Mouse (Mus musculus) myocyte (in vitro differentiated cells): Measurements from ENCODE around the gene Olfr1349. TPM values are rescaled to one million over a fixed set of nuclear protein-coding genes. Genes with fewer than 3 reads are reported as not detected.
"Not testable (repeated sequence)": the region's sequence is repeated elsewhere in the genome, so short reads cannot be mapped to it uniquely, and the experiment has no call there.

Experiments used
- H3K27me3 ChIP-seq: one replicate; pipeline ENCODE4 v1.6.1; 2011; ENCODE audit not compliant: control insufficient read depth, insufficient read depth, insufficient read length
- H3K36me3 ChIP-seq: one replicate; pipeline ENCODE4 v1.6.1; 2011; ENCODE audit not compliant: control insufficient read depth, insufficient read depth
- H3K4me2 ChIP-seq: one replicate; pipeline ENCODE4 v1.6.1; 2011; ENCODE audit warnings: low read depth, control low read depth
- H3K4me3 ChIP-seq: one replicate; pipeline ENCODE4 v1.5.1; 2011; ENCODE audit warnings: mild to moderate bottlenecking, control low read depth, moderate library complexity
- H3K79me2 ChIP-seq: one replicate; pipeline ENCODE4 v1.6.1; 2011; ENCODE audit not compliant: control insufficient read depth, insufficient read depth
- H3ac ChIP-seq: one replicate; pipeline ENCODE4 v1.6.1; 2011; ENCODE audit not compliant: control insufficient read depth, insufficient read length
- CEBPB ChIP-seq: IDR thresholded peaks from 2 replicates; pipeline ENCODE4 v1.6.1; 2011; ENCODE audit warnings: mild to moderate bottlenecking, moderate library complexity; ENCODE audit not compliant: poor library complexity, insufficient read depth, severe bottlenecking
- E2F4 ChIP-seq: IDR thresholded peaks from one replicate; pipeline ENCODE4 v1.6.1; 2011; ENCODE audit warnings: mild to moderate bottlenecking, control low read depth, moderate library complexity; ENCODE audit not compliant: insufficient read depth
- MAX ChIP-seq: IDR thresholded peaks from one replicate; pipeline ENCODE4 v1.6.1; 2011; ENCODE audit warnings: low read depth, mild to moderate bottlenecking, control low read depth
- MYOD1 ChIP-seq, 3 experiments: IDR thresholded peaks; one replicate each; pipeline ENCODE4 v1.6.1; 2011; ENCODE audit warnings: control low read depth in 2 of 3, low read depth in 2 of 3, mild to moderate bottlenecking in 2 of 3, moderate library complexity in 1 of 3; ENCODE audit not compliant: insufficient read length in 2 of 3, control insufficient read depth in 1 of 3
- MYOG ChIP-seq, 3 experiments: IDR thresholded peaks; one replicate each; pipeline ENCODE4 v1.6.1; 2011; ENCODE audit warnings: control low read depth in 2 of 3, low read depth in 2 of 3, mild to moderate bottlenecking in 2 of 3; ENCODE audit not compliant: insufficient read length in 2 of 3, control insufficient read depth in 1 of 3, insufficient read depth in 1 of 3
- POLR2A ChIP-seq: IDR thresholded peaks from one replicate; pipeline ENCODE4 v1.6.1; 2011; ENCODE audit warnings: low read depth, mild to moderate bottlenecking, control low read depth, moderate library complexity; ENCODE audit not compliant: insufficient read length
- POLR2AphosphoS2 ChIP-seq: IDR thresholded peaks from one replicate; pipeline ENCODE4 v1.6.1; 2011; ENCODE audit warnings: low read depth, control low read depth; ENCODE audit not compliant: insufficient read length
- REST ChIP-seq: IDR thresholded peaks from one replicate; pipeline ENCODE4 v1.6.1; 2011; ENCODE audit warnings: mild to moderate bottlenecking, control low read depth, moderate library complexity; ENCODE audit not compliant: insufficient read depth, insufficient read length
- SRF ChIP-seq: IDR thresholded peaks from one replicate; pipeline ENCODE4 v1.6.1; 2011; ENCODE audit warnings: low read depth; ENCODE audit not compliant: control insufficient read depth, insufficient read length
- TCF12 ChIP-seq: IDR thresholded peaks from one replicate; pipeline ENCODE4 v1.6.1; 2011; ENCODE audit warnings: mild to moderate bottlenecking, control low read depth; ENCODE audit not compliant: poor library complexity, insufficient read depth, severe bottlenecking
- TCF3 ChIP-seq: IDR thresholded peaks from one replicate; pipeline ENCODE4 v1.6.1; 2011; ENCODE audit warnings: low read depth, control low read depth; ENCODE audit not compliant: insufficient read length
- USF1 ChIP-seq: IDR thresholded peaks from one replicate; pipeline ENCODE4 v1.6.1; 2011; ENCODE audit warnings: low read depth, mild to moderate bottlenecking, control low read depth, moderate library complexity
- polyA plus RNA-seq: library from polyadenylated mRNA; unstranded; fragments of >200 nt; fragmentation: generic; extraction: Trizol; gene quantifications from one replicate; pipeline ENCODE4 v1.2.1, GENCODE M21; 2012; ENCODE audit warnings: missing spikeins

Olfr1349 gene
- polyA plus RNA-seq, 1 experiment = 0.06 TPM

DNA sequence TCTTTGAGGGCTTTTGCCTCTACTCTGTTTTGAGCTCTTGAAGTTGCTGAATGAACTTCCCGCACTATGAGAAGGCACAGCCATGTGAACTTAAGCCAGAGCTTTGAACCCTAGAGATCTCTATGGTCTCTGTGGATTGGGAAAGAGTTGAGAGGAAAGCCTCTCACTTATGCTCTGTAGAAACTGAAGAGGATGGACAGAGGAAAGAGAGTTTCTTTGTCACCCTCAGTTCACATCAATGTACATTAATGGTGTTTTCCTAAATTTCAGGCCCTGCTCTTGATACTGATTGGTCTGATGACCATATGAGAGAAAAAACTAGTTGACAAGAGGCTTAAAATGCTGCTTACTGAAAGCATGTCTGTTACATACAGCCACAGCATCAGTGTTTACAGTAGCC lies 14.1 kb downstream of the Olfr1349 start, which contains the start of gene Olfr1348:
Gene Olfr1348, minus strand, starts transcription at position 101 of the 400 bp plus-strand sequence.
- no peaks in the 10 kb centered on the region for H3K36me3 ChIP-seq
- H3K27me3 ChIP-seq = no peaks in the 10 kb centered on the region
- TF ChIP-seq E2F4 (no peak), SRF (no peak), CEBPB (no peak), TCF12 (no peak), MAX (no peak), MYOG (IDR thresholded peaks at IDR 0.05; ENCODE audit: control insufficient read depth in 1 of 3, insufficient read depth in 1 of 3, insufficient read length in 2 of 3, low read depth in 2 of 3) (no peak), POLR2A (no peak), MYOD1 (IDR thresholded peaks at IDR 0.05; ENCODE audit: control insufficient read depth in 1 of 3, insufficient read length in 2 of 3, low read depth in 2 of 3) (no peak), USF1 (no peak), REST (no peak), POLR2AphosphoS2 (no peak), TCF3 (no peak)
- H3K4me3 ChIP-seq = no peak within 1 kb of the TSS
- H3ac ChIP-seq = no peak within 1 kb of the TSS
- H3K79me2 ChIP-seq = no peaks in the 10 kb centered on the region
- no peak within 1 kb of the TSS for H3K4me2 ChIP-seq

DNA sequence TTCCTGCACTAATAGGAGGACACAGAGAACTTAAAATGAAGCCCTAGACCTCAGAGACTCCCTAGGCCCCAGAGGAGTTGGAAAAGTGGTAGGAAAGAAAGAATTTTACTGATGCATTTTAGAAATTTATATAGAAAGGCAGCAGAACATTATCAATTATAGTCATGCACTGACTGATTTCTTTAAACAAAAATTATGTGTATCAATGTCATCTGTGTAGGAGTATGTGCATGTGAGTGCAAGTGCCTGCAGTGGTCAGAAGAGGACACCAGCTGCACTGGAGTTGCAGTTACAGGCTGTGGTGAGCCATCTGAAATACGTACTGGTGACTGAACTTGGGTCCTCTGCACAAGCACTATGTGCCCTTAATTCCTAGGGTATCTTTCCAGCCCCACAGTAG lies 23.1 kb downstream of the Olfr1349 start, which contains the start of gene Olfr1347:
Gene Olfr1347, minus strand, starts transcription at position 101 of the 400 bp plus-strand sequence.
- no peak within 1 kb of the TSS for H3K4me2 ChIP-seq
- TF ChIP-seq POLR2AphosphoS2 (no peak), SRF (no peak), MAX (no peak)
- no peak within 1 kb of the TSS for H3K4me3 ChIP-seq
- H3K79me2 ChIP-seq = no peaks in the 10 kb centered on the region
- H3K36me3 ChIP-seq = no peaks in the 10 kb centered on the region
- H3ac ChIP-seq = no peak within 1 kb of the TSS
- H3K27me3 ChIP-seq = no peaks in the 10 kb centered on the region

DNA sequence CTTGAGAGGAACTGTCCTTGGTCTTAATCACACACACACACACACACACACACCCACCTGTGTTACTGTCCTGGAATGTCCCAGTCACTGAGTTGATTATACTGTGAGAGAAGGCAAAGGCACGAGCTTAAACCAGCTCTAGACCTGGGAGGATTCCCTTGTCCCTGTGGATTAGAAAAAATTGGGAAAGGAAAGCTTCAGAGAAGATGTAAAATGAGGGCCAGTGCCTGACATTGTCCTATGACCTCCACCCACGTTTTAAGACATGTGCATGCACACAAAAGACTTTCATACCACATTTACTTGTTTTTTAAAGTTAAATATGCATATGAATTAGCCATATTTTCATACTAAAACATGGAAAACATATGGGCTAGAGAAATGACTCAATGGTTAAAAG lies 35.9 kb downstream of the Olfr1349 start, which contains the start of gene Olfr5:
Gene Olfr5, minus strand, starts transcription at position 101 of the 400 bp plus-strand sequence.
- Histone ChIP-seq H3K4me2 (no peak within 1 kb of the TSS), H3K4me3 (no peak within 1 kb of the TSS), H3K27me3 (no peaks in the 10 kb centered on the region), H3ac (no peak within 1 kb of the TSS), H3K36me3 (no peaks in the 10 kb centered on the region), H3K79me2 (no peaks in the 10 kb centered on the region)
- TF ChIP-seq MYOD1 (IDR thresholded peaks at IDR 0.05; ENCODE audit: control insufficient read depth in 1 of 3, insufficient read length in 2 of 3, low read depth in 2 of 3) (no peak), POLR2A (no peak), REST (no peak), USF1 (no peak), MYOG (IDR thresholded peaks at IDR 0.05; ENCODE audit: control insufficient read depth in 1 of 3, insufficient read depth in 1 of 3, insufficient read length in 2 of 3, low read depth in 2 of 3) (no peak), SRF (no peak), TCF12 (no peak), E2F4 (no peak), TCF3 (no peak), CEBPB (no peak), MAX (no peak), POLR2AphosphoS2 (no peak)

DNA sequence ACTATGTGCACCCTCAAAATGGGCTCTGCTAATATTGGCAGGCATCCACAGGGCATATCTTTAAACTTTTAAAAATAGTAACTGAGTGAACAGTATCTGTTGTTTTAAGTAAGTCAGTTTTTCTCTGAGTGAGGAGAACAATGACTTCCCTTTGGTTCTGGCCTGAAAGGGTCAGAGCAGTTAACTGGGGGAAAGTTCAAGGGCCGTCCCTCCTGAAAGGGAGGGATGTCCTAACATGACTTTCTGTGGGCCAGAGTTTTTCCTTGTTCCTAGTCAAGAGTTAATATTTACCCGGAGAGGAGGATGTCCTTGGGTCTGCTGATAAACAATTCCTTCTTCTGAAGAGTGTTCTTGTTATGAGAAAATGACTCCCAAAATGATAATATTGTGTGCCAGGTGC lies 45.1 kb downstream of the Olfr1349 start:
- not testable (repeated sequence) for H3ac ChIP-seq, H3K27me3 ChIP-seq, H3K79me2 ChIP-seq, H3K4me3 ChIP-seq, H3K4me2 ChIP-seq, H3K36me3 ChIP-seq

DNA sequence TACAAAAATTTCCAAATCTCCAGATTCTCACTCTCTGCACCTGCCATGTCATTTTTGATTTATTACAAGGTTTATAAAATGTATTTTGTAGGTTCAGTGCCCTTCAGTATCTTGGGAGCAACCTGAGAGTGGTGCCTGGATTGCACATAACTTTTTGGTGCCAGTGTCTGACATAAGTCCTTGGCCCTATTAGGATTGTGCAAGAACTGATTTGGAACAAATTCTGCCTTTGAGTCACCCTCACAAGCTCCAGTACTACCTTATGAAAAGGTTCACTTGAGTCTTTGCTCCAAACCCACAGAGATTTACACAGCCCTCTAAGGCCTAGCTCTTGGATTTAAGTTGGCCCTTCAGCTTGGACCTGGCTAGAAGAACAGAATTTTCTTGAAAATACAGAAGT lies 55.8 kb downstream of the Olfr1349 start, which contains the start of gene Olfr1346:
Gene Olfr1346, plus strand, starts transcription at position 151 of the 400 bp plus-strand sequence.
- no peaks in the 10 kb centered on the region for H3K79me2 ChIP-seq
- H3K4me3 ChIP-seq = no peak within 1 kb of the TSS
- no peaks in the 10 kb centered on the region for H3K36me3 ChIP-seq
- no peak within 1 kb of the TSS for H3K4me2 ChIP-seq
- no peak for TF ChIP-seq MYOD1 (IDR thresholded peaks at IDR 0.05; ENCODE audit: control insufficient read depth in 1 of 3, insufficient read length in 2 of 3, low read depth in 2 of 3)
- no peak for TF ChIP-seq E2F4
- TF ChIP-seq TCF3 = no peak
- no peak for TF ChIP-seq CEBPB
- TF ChIP-seq SRF = no peak
- no peak for TF ChIP-seq TCF12
- no peak for TF ChIP-seq POLR2AphosphoS2
- TF ChIP-seq MYOG (IDR thresholded peaks at IDR 0.05; ENCODE audit: control insufficient read depth in 1 of 3, insufficient read depth in 1 of 3, insufficient read length in 2 of 3, low read depth in 2 of 3) = no peak
- TF ChIP-seq USF1 = no peak
- TF ChIP-seq MAX = no peak
- no peak for TF ChIP-seq REST
- TF ChIP-seq POLR2A = no peak
- no peaks in the 10 kb centered on the region for H3K27me3 ChIP-seq
- no peak within 1 kb of the TSS for H3ac ChIP-seq

Other genes starting within 250 kb of the Olfr1349 start
- 2.8 TPM for gene Zfp667, start 236.4 kb downstream of the Olfr1349 start, polyA plus RNA-seq
- 0.80 TPM for gene Zfp583, start 191.7 kb downstream of the Olfr1349 start, polyA plus RNA-seq
- gene Gm3854, start 179.2 kb downstream of the Olfr1349 start, polyA plus RNA-seq = 0.11 TPM
- gene Zfp78, start 159.7 kb downstream of the Olfr1349 start, polyA plus RNA-seq = 0.46 TPM
- 2.4 TPM for gene Zfp28, start 139.7 kb downstream of the Olfr1349 start, polyA plus RNA-seq
- not detected for gene Smim17, start 124.2 kb downstream of the Olfr1349 start, polyA plus RNA-seq
- not detected for gene Gm20715, start 112.7 kb downstream of the Olfr1349 start, polyA plus RNA-seq
- not detected for gene Olfr1344, start 84.3 kb downstream of the Olfr1349 start, polyA plus RNA-seq
- not detected for gene Olfr1336, start 66.8 kb downstream of the Olfr1349 start, polyA plus RNA-seq
- not detected for gene Olfr1346, start 55.8 kb downstream of the Olfr1349 start, polyA plus RNA-seq
- not detected for gene Olfr5, start 36.0 kb downstream of the Olfr1349 start, polyA plus RNA-seq
- not detected for gene Olfr1347, start 23.2 kb downstream of the Olfr1349 start, polyA plus RNA-seq
- not detected for gene Olfr1348, start 14.2 kb downstream of the Olfr1349 start, polyA plus RNA-seq
- not detected for gene Olfr1350, start 41.9 kb upstream of the Olfr1349 start, polyA plus RNA-seq
- 2.0 TPM for gene Zim1, start 173.5 kb upstream of the Olfr1349 start, polyA plus RNA-seq
- gene Peg3, start 207.5 kb upstream of the Olfr1349 start, polyA plus RNA-seq = 39.2 TPM
- gene Usp29, start 207.6 kb upstream of the Olfr1349 start, polyA plus RNA-seq = 1.1 TPM